Comparison of ENCODE assay signal across 8 mouse cellular contexts in the genomic region with DNA sequence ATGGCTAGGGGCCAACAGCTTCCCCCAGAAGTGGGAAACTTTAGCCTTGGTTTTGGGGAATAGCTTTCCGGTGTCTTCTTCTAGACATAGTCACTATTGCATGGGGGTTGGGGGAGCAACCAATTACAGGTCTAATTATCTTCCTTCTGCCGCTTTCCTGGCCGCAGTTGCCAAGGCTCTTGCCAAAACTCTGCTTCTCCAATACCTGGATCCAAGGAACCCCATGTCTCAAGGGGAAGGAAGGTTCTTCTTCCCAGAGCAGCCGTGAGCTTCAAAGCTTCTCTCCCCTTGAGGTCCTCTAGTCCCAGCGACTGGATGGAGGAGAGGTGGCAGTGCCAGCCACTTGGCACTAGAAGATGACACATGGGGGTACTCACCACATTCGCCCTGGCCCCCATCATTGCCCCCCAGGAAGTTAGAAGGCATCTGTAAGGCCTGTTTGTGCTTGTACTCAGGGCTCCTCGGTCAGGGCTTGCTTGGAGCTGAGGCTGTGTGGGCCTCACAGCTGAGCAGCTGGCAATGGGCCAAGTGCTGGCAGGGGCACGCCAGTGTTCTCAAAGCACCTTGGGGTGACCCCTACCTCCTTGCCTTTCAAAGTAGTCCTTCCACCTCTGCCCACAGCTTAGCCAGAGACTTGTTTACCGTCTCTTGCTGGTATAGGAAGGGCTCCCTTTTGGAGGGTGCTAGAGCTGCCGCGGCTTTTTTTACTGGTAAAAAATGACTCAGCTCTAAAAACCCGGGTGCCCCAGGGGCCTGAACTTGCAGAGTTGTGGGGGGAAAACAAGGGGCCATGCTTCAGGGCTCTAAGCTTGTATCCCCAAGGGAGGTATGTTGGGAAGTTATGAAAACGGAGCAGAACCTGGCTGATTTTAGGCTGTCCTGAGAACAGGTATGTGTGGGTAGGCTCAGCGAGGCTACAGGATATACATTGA. TPM values are rescaled to one million over a fixed set of nuclear protein-coding genes. Genes with fewer than 3 reads are reported as not detected.
DNase-seq lines count a peak whose midpoint lies in the region; TF ChIP-seq lines count a peak whose summit lies in the region.
"Had no signal": no experiment of that assay in that cellular context is flagged by ENCODE, and none has a peak within 500 bp of the region (broad histone marks: within the 10 kb centered on the region; RNA-seq: fewer than 3 reads in every experiment).

No protein-coding gene starts in this region.

- peak; percentile 67 for DNase-seq in left cerebral cortex, postnatal 4 days
- no peak for DNase-seq in left cerebral cortex, adult 2 months (ENCODE audit: extremely low spot score in 1 of 2, low spot score in 2 of 2)
- peak; percentile 39 to 44 for DNase-seq in cerebellum, adult 18-20 months
- DNase-seq in embryonic facial prominence, embryonic 10.5 days (ENCODE audit: low spot score) = no peak
- DNase-seq in kidney, postnatal 36 days = peak; percentile 48 to 64
- no peak for DNase-seq in ovary, postnatal 10 days (ENCODE audit: low spot score)
- no peak for DNase-seq in natural killer cell, adult 2 months (ENCODE audit: low spot score in 2 of 2)

- no peaks in the 10 kb centered on the region for H3K9me3 ChIP-seq in embryonic facial prominence, embryonic 10.5 days

- intact Hi-C loops in left cerebral cortex, postnatal 4 days (cut with DNase I) = loop anchor here (10.0 kb wide), 1 partner anchor 87 kb away; no protein-coding TSS in a partner anchor
- intact Hi-C loops in left cerebral cortex, adult 2 months (cut with DNase I) = no loop called here

- no peak for TF ChIP-seq CTCF in left cerebral cortex, adult 2 months (IDR thresholded peaks at IDR 0.05)

- H3K4me3 ChIP-seq in left cerebral cortex, adult 2 months = no peak overlapping the region
- H3K4me3 ChIP-seq in embryonic facial prominence, embryonic 10.5 days = no peak overlapping the region

- no peaks in the 10 kb centered on the region for H3K36me3 ChIP-seq in embryonic facial prominence, embryonic 10.5 days (replicated peaks)

- H3K27me3 ChIP-seq in embryonic facial prominence, embryonic 10.5 days (replicated peaks; ENCODE audit: low read depth, poor library complexity, severe bottlenecking) = no peaks in the 10 kb centered on the region

- WGBS in embryonic facial prominence, embryonic 10.5 days = 83% methylated on average over 14 of the region's 14 CpGs

- H3K4me1 ChIP-seq in embryonic facial prominence, embryonic 10.5 days = peaks cover 84% of the 10 kb centered on the region

- no peak overlapping the region for H3K27ac ChIP-seq in left cerebral cortex, adult 2 months
- H3K27ac ChIP-seq in embryonic facial prominence, embryonic 10.5 days (replicated peaks) = peak overlapping the region; percentile 63; the same call in 1 of the 2 replicates
- H3K27ac ChIP-seq: liver, embryonic 14.5 days had no signal

RNA-seq across cellular contexts. Expression of a gene that starts 12.9 kb away (rescaled TPM):
- total RNA-seq in left cerebral cortex, postnatal 4 days (2021) = 10 to 100 TPM; 46.2 to 46.6 TPM
- total RNA-seq in left cerebral cortex, adult 2 months (2021) = 10 to 100 TPM; 64.5 to 67.1 TPM
- polyA plus RNA-seq in embryonic facial prominence, embryonic 10.5 days (2016; fragmentation: Nextera tagmentation; extraction: Ambion mirVana) = 159 and 166 TPM in 2 replicates

RNA-seq across cellular contexts. Expression of a gene that starts 52.6 kb away (rescaled TPM):
- total RNA-seq in left cerebral cortex, postnatal 4 days (2021) = not detected
- not detected for total RNA-seq in left cerebral cortex, adult 2 months (2021)
- polyA plus RNA-seq in embryonic facial prominence, embryonic 10.5 days (2016; fragmentation: Nextera tagmentation; extraction: Ambion mirVana) = not detected in 2 replicates
- polyA plus RNA-seq: liver, embryonic 14.5 days had no signal

Comparison
In these comparisons a context has a peak if more than half of its experiments do, and no peak if none do; other contexts are left out.
1. DNase-seq: peak in left cerebral cortex, postnatal 4 days (single experiment), cerebellum, adult 18-20 months (2 of 2) and kidney, postnatal 36 days (2 of 2); none in left cerebral cortex, adult 2 months (0 of 2), embryonic facial prominence, embryonic 10.5 days (single experiment), ovary, postnatal 10 days (single experiment) and natural killer cell, adult 2 months (0 of 2).